8 mouse cellular contexts compared by ENCODE assay signal in genomic region chr15:80137945-80138791, GRCm38 (mm10). TPM values are rescaled to one million over a fixed set of nuclear protein-coding genes. Genes with fewer than 3 reads are reported as not detected.
DNase-seq lines count a peak whose midpoint lies in the region; ATAC-seq lines count a peak whose summit lies in the region.

No protein-coding gene starts in this region.

- 56% methylated on average over 17 of the region's 17 CpGs for WGBS in embryonic facial prominence, embryonic 15.5 days
- 65% methylated on average over 17 of the region's 17 CpGs for WGBS in intestine, embryonic 15.5 days
- WGBS in midbrain, embryonic 16.5 days: 64% methylated on average over 17 of the region's 17 CpGs

- peaks cover 27% of the 10 kb centered on the region for H3K36me3 ChIP-seq in embryonic facial prominence, embryonic 15.5 days
- H3K36me3 ChIP-seq in intestine, embryonic 15.5 days: 0 out of 2 replicates have a peak, but pooled peaks cover 11% of the 10 kb centered on the region
- no peaks in the 10 kb centered on the region for H3K36me3 ChIP-seq in midbrain, embryonic 16.5 days (ENCODE audit: control insufficient read depth, insufficient read depth, low read length)

- no peak overlapping the region for H3K4me3 ChIP-seq in embryonic facial prominence, embryonic 15.5 days (replicated peaks)
- no peak overlapping the region for H3K4me3 ChIP-seq in intestine, embryonic 15.5 days (replicated peaks)
- no peak overlapping the region for H3K4me3 ChIP-seq in midbrain, embryonic 16.5 days (ENCODE audit: low read depth, low read length)

- DNase-seq in left cerebral cortex, adult 11 months (ENCODE audit: low spot score): peak; percentile 57
- no peak for DNase-seq in left cerebral cortex, postnatal 4 days
- no peak for DNase-seq in thymus, postnatal 0 days (ENCODE audit: low spot score)
- DNase-seq in embryo, embryonic 10.5 days (ENCODE audit: low spot score): no peak
- no peak for DNase-seq in yolk sac, embryonic 10.5 days (ENCODE audit: low spot score)

- no peak for ATAC-seq in embryonic facial prominence, embryonic 15.5 days (ENCODE audit: insufficient number of reproducible peaks, low FRiP score, low TSS enrichment, low read depth)
- ATAC-seq in intestine, embryonic 15.5 days: no peak
- ATAC-seq in midbrain, embryonic 16.5 days: no peak

- H3K27me3 ChIP-seq in embryonic facial prominence, embryonic 15.5 days: no peaks in the 10 kb centered on the region
- H3K27me3 ChIP-seq in intestine, embryonic 15.5 days (replicated peaks): no peaks in the 10 kb centered on the region
- no peaks in the 10 kb centered on the region for H3K27me3 ChIP-seq in midbrain, embryonic 16.5 days (ENCODE audit: control insufficient read depth, insufficient read depth, low read depth, low read length)

- intact Hi-C loops in left cerebral cortex, postnatal 4 days (cut with DNase I): no loop called here

- H3K9me3 ChIP-seq in embryonic facial prominence, embryonic 15.5 days (replicated peaks): no peaks in the 10 kb centered on the region
- H3K9me3 ChIP-seq in intestine, embryonic 15.5 days: no peaks in the 10 kb centered on the region
- no peaks in the 10 kb centered on the region for H3K9me3 ChIP-seq in midbrain, embryonic 16.5 days (replicated peaks; ENCODE audit: control insufficient read depth, low read length, poor library complexity, severe bottlenecking)

- no peak overlapping the region for H3K4me2 ChIP-seq in embryonic facial prominence, embryonic 15.5 days (replicated peaks)
- no peak overlapping the region for H3K4me2 ChIP-seq in intestine, embryonic 15.5 days (replicated peaks)
- H3K4me2 ChIP-seq in midbrain, embryonic 16.5 days (ENCODE audit: low read length): no peak overlapping the region

- H3K9ac ChIP-seq in embryonic facial prominence, embryonic 15.5 days: no peak overlapping the region
- no peak overlapping the region for H3K9ac ChIP-seq in intestine, embryonic 15.5 days
- no peak overlapping the region for H3K9ac ChIP-seq in midbrain, embryonic 16.5 days (ENCODE audit: low read depth, low read length)

- H3K4me1 ChIP-seq in embryonic facial prominence, embryonic 15.5 days: peaks cover 36% of the 10 kb centered on the region
- peaks cover 30% of the 10 kb centered on the region for H3K4me1 ChIP-seq in intestine, embryonic 15.5 days (replicated peaks)
- peaks cover 16% of the 10 kb centered on the region for H3K4me1 ChIP-seq in midbrain, embryonic 16.5 days (ENCODE audit: control insufficient read depth, insufficient read depth, low read length)

- H3K27ac ChIP-seq in embryonic facial prominence, embryonic 15.5 days (replicated peaks): peak overlapping the region; percentile 48; the same call in 1 of the 2 replicates
- 0 out of 2 replicates have a peak overlapping the region, but pooled peaks have one; percentile 27 for H3K27ac ChIP-seq in intestine, embryonic 15.5 days
- 0 out of 2 replicates have a peak overlapping the region, but pooled peaks have one; percentile 11 for H3K27ac ChIP-seq in midbrain, embryonic 16.5 days (ENCODE audit: low read length)

RNA-seq across cellular contexts. Expression of gene Tab1, which starts 5.2 kb away (rescaled TPM):
- total RNA-seq in left cerebral cortex, postnatal 4 days (2021): 10 to 100 TPM; 27.7 to 36.2 TPM
- 38.2 and 38.7 TPM in 2 replicates for polyA plus RNA-seq in embryonic facial prominence, embryonic 15.5 days (2015; fragmentation: Nextera tagmentation; extraction: Ambion mirVana)
- polyA plus RNA-seq in intestine, embryonic 15.5 days (2015; fragmentation: Nextera tagmentation; extraction: Ambion mirVana): 28.5 and 29.0 TPM in 2 replicates
- 35.9 and 38.3 TPM in 2 replicates for polyA plus RNA-seq in midbrain, embryonic 16.5 days (2015; fragmentation: Nextera tagmentation; extraction: Ambion mirVana)
- polyA plus RNA-seq in thymus, postnatal 0 days (2015; fragmentation: Nextera tagmentation; extraction: Ambion mirVana): 37.3 and 38.2 TPM in 2 replicates

RNA-seq across cellular contexts. Expression of gene Mgat3, which starts 35.4 kb away (rescaled TPM):
- total RNA-seq in left cerebral cortex, postnatal 4 days (2021): 10 to 100 TPM; 80.4 to 83.1 TPM
- 4.6 and 5.5 TPM in 2 replicates for polyA plus RNA-seq in embryonic facial prominence, embryonic 15.5 days (2015; fragmentation: Nextera tagmentation; extraction: Ambion mirVana)
- 12.1 and 13.6 TPM in 2 replicates for polyA plus RNA-seq in intestine, embryonic 15.5 days (2015; fragmentation: Nextera tagmentation; extraction: Ambion mirVana)
- 14.1 and 15.2 TPM in 2 replicates for polyA plus RNA-seq in midbrain, embryonic 16.5 days (2015; fragmentation: Nextera tagmentation; extraction: Ambion mirVana)
- polyA plus RNA-seq in thymus, postnatal 0 days (2015; fragmentation: Nextera tagmentation; extraction: Ambion mirVana): 4.7 and 5.0 TPM in 2 replicates

RNA-seq across cellular contexts. Expression of gene Rpl3, which starts 46.5 kb away (rescaled TPM):
- 100 to 1,000 TPM; 535 to 552 TPM for total RNA-seq in left cerebral cortex, postnatal 4 days (2021)
- polyA plus RNA-seq in embryonic facial prominence, embryonic 15.5 days (2015; fragmentation: Nextera tagmentation; extraction: Ambion mirVana): 1,004 and 1,072 TPM in 2 replicates
- polyA plus RNA-seq in intestine, embryonic 15.5 days (2015; fragmentation: Nextera tagmentation; extraction: Ambion mirVana): 1,109 and 1,134 TPM in 2 replicates
- polyA plus RNA-seq in midbrain, embryonic 16.5 days (2015; fragmentation: Nextera tagmentation; extraction: Ambion mirVana): 524 and 548 TPM in 2 replicates
- 1,085 and 1,101 TPM in 2 replicates for polyA plus RNA-seq in thymus, postnatal 0 days (2015; fragmentation: Nextera tagmentation; extraction: Ambion mirVana)

RNA-seq across cellular contexts. Expression of gene Syngr1, which starts 47.0 kb away (rescaled TPM):
- total RNA-seq in left cerebral cortex, postnatal 4 days (2021): 100 to 1,000 TPM; 175 to 191 TPM
- 13.5 and 13.7 TPM in 2 replicates for polyA plus RNA-seq in embryonic facial prominence, embryonic 15.5 days (2015; fragmentation: Nextera tagmentation; extraction: Ambion mirVana)
- polyA plus RNA-seq in intestine, embryonic 15.5 days (2015; fragmentation: Nextera tagmentation; extraction: Ambion mirVana): 18.2 and 18.7 TPM in 2 replicates
- polyA plus RNA-seq in midbrain, embryonic 16.5 days (2015; fragmentation: Nextera tagmentation; extraction: Ambion mirVana): 66.2 and 83.9 TPM in 2 replicates
- polyA plus RNA-seq in thymus, postnatal 0 days (2015; fragmentation: Nextera tagmentation; extraction: Ambion mirVana): 74.1 and 74.5 TPM in 2 replicates
